Mouse (Mus musculus) myocyte (in vitro differentiated cells): ENCODE measurements at regions not wholly inside any gene's neighbourhood (a gene's known extent, or its start where the extent isn't known, plus 50 kb on each side); places are given as distances from the start of the nearest gene placed in this dataset.

Experiments used
- H3K27me3 ChIP-seq: one replicate; pipeline ENCODE4 v1.6.1; 2011; ENCODE audit not compliant: control insufficient read depth, insufficient read depth, insufficient read length
- H3K36me3 ChIP-seq: one replicate; pipeline ENCODE4 v1.6.1; 2011; ENCODE audit not compliant: control insufficient read depth, insufficient read depth
- H3K4me2 ChIP-seq: one replicate; pipeline ENCODE4 v1.6.1; 2011; ENCODE audit warnings: low read depth, control low read depth
- H3K4me3 ChIP-seq: one replicate; pipeline ENCODE4 v1.5.1; 2011; ENCODE audit warnings: mild to moderate bottlenecking, control low read depth, moderate library complexity
- H3K79me2 ChIP-seq: one replicate; pipeline ENCODE4 v1.6.1; 2011; ENCODE audit not compliant: control insufficient read depth, insufficient read depth
- H3ac ChIP-seq: one replicate; pipeline ENCODE4 v1.6.1; 2011; ENCODE audit not compliant: control insufficient read depth, insufficient read length
- CEBPB ChIP-seq: IDR thresholded peaks from 2 replicates; pipeline ENCODE4 v1.6.1; 2011; ENCODE audit warnings: mild to moderate bottlenecking, moderate library complexity; ENCODE audit not compliant: poor library complexity, insufficient read depth, severe bottlenecking
- E2F4 ChIP-seq: IDR thresholded peaks from one replicate; pipeline ENCODE4 v1.6.1; 2011; ENCODE audit warnings: mild to moderate bottlenecking, control low read depth, moderate library complexity; ENCODE audit not compliant: insufficient read depth
- MAX ChIP-seq: IDR thresholded peaks from one replicate; pipeline ENCODE4 v1.6.1; 2011; ENCODE audit warnings: low read depth, mild to moderate bottlenecking, control low read depth
- MYOD1 ChIP-seq, 3 experiments: IDR thresholded peaks; one replicate each; pipeline ENCODE4 v1.6.1; 2011; ENCODE audit warnings: control low read depth in 2 of 3, low read depth in 2 of 3, mild to moderate bottlenecking in 2 of 3, moderate library complexity in 1 of 3; ENCODE audit not compliant: insufficient read length in 2 of 3, control insufficient read depth in 1 of 3
- MYOG ChIP-seq, 3 experiments: IDR thresholded peaks; one replicate each; pipeline ENCODE4 v1.6.1; 2011; ENCODE audit warnings: control low read depth in 2 of 3, low read depth in 2 of 3, mild to moderate bottlenecking in 2 of 3; ENCODE audit not compliant: insufficient read length in 2 of 3, control insufficient read depth in 1 of 3, insufficient read depth in 1 of 3
- POLR2A ChIP-seq: IDR thresholded peaks from one replicate; pipeline ENCODE4 v1.6.1; 2011; ENCODE audit warnings: low read depth, mild to moderate bottlenecking, control low read depth, moderate library complexity; ENCODE audit not compliant: insufficient read length
- POLR2AphosphoS2 ChIP-seq: IDR thresholded peaks from one replicate; pipeline ENCODE4 v1.6.1; 2011; ENCODE audit warnings: low read depth, control low read depth; ENCODE audit not compliant: insufficient read length
- REST ChIP-seq: IDR thresholded peaks from one replicate; pipeline ENCODE4 v1.6.1; 2011; ENCODE audit warnings: mild to moderate bottlenecking, control low read depth, moderate library complexity; ENCODE audit not compliant: insufficient read depth, insufficient read length
- SRF ChIP-seq: IDR thresholded peaks from one replicate; pipeline ENCODE4 v1.6.1; 2011; ENCODE audit warnings: low read depth; ENCODE audit not compliant: control insufficient read depth, insufficient read length
- TCF12 ChIP-seq: IDR thresholded peaks from one replicate; pipeline ENCODE4 v1.6.1; 2011; ENCODE audit warnings: mild to moderate bottlenecking, control low read depth; ENCODE audit not compliant: poor library complexity, insufficient read depth, severe bottlenecking
- TCF3 ChIP-seq: IDR thresholded peaks from one replicate; pipeline ENCODE4 v1.6.1; 2011; ENCODE audit warnings: low read depth, control low read depth; ENCODE audit not compliant: insufficient read length
- USF1 ChIP-seq: IDR thresholded peaks from one replicate; pipeline ENCODE4 v1.6.1; 2011; ENCODE audit warnings: low read depth, mild to moderate bottlenecking, control low read depth, moderate library complexity

GRCm38 (mm10) chr9:71366573-71366972 is 119.2 kb downstream of the Polr2m start:
- no peaks in the 10 kb centered on the region for H3K79me2 ChIP-seq
- H3ac ChIP-seq = no peak overlapping the region
- TF ChIP-seq E2F4 (no peak), POLR2AphosphoS2 (no peak), CEBPB (no peak), USF1 (no peak), SRF (no peak), MAX (no peak), TCF3 (no peak)
- H3K36me3 ChIP-seq = no peaks in the 10 kb centered on the region
- peaks cover 6% of the 10 kb centered on the region for H3K27me3 ChIP-seq
- no peak overlapping the region for H3K4me2 ChIP-seq
- no peak overlapping the region for H3K4me3 ChIP-seq

GRCm38 (mm10) chr9:71365177-71365738 is 120.5 kb downstream of the Polr2m start:
- H3K4me2 ChIP-seq = no peak overlapping the region
- TF ChIP-seq MYOG (IDR thresholded peaks at IDR 0.05; ENCODE audit: control insufficient read depth in 1 of 3, insufficient read depth in 1 of 3, insufficient read length in 2 of 3, low read depth in 2 of 3) (no peak), USF1 (no peak), REST (no peak), TCF12 (no peak), E2F4 (no peak), MYOD1 (IDR thresholded peaks at IDR 0.05; ENCODE audit: control insufficient read depth in 1 of 3, insufficient read length in 2 of 3, low read depth in 2 of 3) (no peak), SRF (no peak), CEBPB (no peak), TCF3 (no peak), POLR2A (no peak), MAX (no peak), POLR2AphosphoS2 (no peak)
- H3K36me3 ChIP-seq = no peaks in the 10 kb centered on the region
- H3K27me3 ChIP-seq = no peaks in the 10 kb centered on the region
- no peak overlapping the region for H3ac ChIP-seq
- H3K79me2 ChIP-seq = no peaks in the 10 kb centered on the region
- H3K4me3 ChIP-seq = no peak overlapping the region

- TF ChIP-seq E2F4 = no peak
- TF ChIP-seq MAX = no peak
- TF ChIP-seq USF1 = no peak
- TF ChIP-seq MYOD1 (IDR thresholded peaks at IDR 0.05; ENCODE audit: control insufficient read depth in 1 of 3, insufficient read length in 2 of 3, low read depth in 2 of 3) = no peak
- no peak for TF ChIP-seq REST
- no peak for TF ChIP-seq POLR2A
- TF ChIP-seq SRF = no peak
- no peak for TF ChIP-seq TCF12
- TF ChIP-seq POLR2AphosphoS2 = no peak
- TF ChIP-seq TCF3 = no peak
- no peak for TF ChIP-seq CEBPB
- no peak for TF ChIP-seq MYOG (IDR thresholded peaks at IDR 0.05; ENCODE audit: control insufficient read depth in 1 of 3, insufficient read depth in 1 of 3, insufficient read length in 2 of 3, low read depth in 2 of 3)
Measured at GRCm38 (mm10) chr9:71364047-71364665, 121.6 kb downstream of the Polr2m start.

GRCm38 (mm10) chr9:71362401-71362800 is 123.3 kb downstream of the Polr2m start:
- Histone ChIP-seq H3K4me2 (no peak overlapping the region), H3K36me3 (no peaks in the 10 kb centered on the region), H3K4me3 (no peak overlapping the region), H3ac (no peak overlapping the region), H3K79me2 (no peaks in the 10 kb centered on the region), H3K27me3 (no peaks in the 10 kb centered on the region)
- TF ChIP-seq TCF3 (no peak), SRF (no peak), POLR2A (no peak), MYOD1 (IDR thresholded peaks at IDR 0.05; ENCODE audit: control insufficient read depth in 1 of 3, insufficient read length in 2 of 3, low read depth in 2 of 3) (no peak), USF1 (no peak), REST (no peak), MAX (no peak), POLR2AphosphoS2 (no peak), MYOG (IDR thresholded peaks at IDR 0.05; ENCODE audit: control insufficient read depth in 1 of 3, insufficient read depth in 1 of 3, insufficient read length in 2 of 3, low read depth in 2 of 3) (no peak), CEBPB (no peak), TCF12 (no peak), E2F4 (no peak)

More at GRCm38 (mm10) chr9:71364047-71364665, 121.6 kb downstream of the Polr2m start:
- no peak overlapping the region for H3K4me3 ChIP-seq
- no peaks in the 10 kb centered on the region for H3K27me3 ChIP-seq
- no peaks in the 10 kb centered on the region for H3K36me3 ChIP-seq
- no peak overlapping the region for H3K4me2 ChIP-seq
- H3ac ChIP-seq = no peak overlapping the region
- H3K79me2 ChIP-seq = no peaks in the 10 kb centered on the region
